Mouse (Mus musculus) ZHBTc4 (cell line): ENCODE measurements at regions not wholly inside any gene's neighbourhood (a gene's known extent, or its start where the extent isn't known, plus 50 kb on each side); places are given as distances from the start of the nearest gene placed in this dataset.

Source experiments
- DNase-seq: peaks from one replicate; pipeline ENCODE4 v3.0.0-alpha.2; 2011; ENCODE audit warnings: low read depth, low spot score

DNA sequence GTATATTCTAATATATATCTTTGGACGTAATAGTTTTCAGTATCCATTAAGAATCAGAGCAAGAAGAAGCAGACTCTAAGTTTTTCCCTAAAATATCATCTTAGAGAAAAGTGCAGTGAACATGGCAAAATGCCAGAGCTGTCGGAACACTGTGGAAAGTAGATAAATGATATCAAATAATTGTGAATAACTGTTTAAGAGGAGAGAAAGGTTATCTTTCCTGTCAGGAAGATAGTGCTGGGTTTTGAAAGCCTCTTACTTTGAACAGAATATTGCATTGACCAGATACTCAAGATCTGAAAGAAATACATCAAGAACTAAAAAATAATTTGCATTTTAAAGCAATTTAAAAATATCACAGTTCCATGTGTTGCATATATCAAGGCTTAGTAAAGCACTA is 1549.2 kb downstream of the Pcdh18 start:
- DNase-seq = no peak

DNA sequence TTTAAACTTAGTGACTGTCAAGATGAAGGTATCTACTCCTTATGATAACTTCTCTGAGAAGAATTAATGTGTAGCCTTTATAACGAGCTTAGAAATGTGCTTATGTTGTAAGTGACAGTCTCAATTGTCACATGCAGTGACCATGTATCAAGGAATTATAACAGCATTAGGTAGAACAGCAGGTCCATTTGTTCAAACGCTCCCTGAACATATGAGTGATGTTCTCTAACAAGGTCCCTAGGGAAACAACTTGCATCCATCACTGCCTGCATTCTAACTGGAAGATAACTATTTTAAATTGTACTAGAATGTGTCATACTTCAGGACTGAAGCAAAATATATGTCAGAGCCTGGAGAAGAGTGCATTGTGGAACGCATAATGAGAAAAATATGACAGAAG is 1562.8 kb downstream of the Pcdh18 start:
- no peak for DNase-seq

DNA sequence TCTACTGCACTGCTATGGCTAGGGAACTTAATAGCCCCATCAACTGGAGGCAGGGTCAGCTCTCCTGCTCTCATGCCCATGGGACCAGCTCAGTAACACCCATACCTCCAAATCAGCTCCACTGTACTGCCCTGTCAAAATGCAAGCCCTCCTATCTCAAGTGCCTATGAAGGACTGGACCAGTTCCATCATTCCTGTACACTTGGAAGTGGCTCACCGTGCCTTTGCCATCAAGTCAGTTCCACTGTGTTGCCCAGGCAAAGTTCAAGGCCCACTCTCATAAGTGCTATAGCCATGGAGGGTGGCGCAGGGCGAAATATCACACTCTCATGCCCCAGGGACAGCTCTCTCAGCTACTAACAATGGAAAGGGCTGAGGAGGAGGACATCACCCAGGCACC is 1612.2 kb downstream of the Pcdh18 start:
- no peak for DNase-seq

DNA sequence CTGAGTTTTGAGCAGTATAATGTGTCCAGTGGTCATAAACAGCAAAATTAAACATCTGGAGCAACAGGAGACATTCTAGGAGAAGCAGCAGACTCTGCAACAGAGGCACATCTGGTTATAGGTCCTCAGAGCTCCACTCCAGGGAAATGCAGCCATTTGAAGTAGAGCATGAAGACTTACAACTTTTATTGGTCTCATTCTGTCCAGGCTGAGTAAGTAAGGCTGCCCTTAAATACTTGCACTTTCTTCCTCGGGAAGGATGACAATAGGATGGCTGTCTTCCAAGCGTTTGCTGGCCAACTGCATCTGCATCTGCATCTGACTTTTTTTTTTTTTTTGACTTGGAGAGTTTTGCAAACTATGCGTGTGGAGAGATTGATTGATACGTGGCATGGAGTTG is 1622.2 kb downstream of the Pcdh18 start:
- DNase-seq = no peak

DNA sequence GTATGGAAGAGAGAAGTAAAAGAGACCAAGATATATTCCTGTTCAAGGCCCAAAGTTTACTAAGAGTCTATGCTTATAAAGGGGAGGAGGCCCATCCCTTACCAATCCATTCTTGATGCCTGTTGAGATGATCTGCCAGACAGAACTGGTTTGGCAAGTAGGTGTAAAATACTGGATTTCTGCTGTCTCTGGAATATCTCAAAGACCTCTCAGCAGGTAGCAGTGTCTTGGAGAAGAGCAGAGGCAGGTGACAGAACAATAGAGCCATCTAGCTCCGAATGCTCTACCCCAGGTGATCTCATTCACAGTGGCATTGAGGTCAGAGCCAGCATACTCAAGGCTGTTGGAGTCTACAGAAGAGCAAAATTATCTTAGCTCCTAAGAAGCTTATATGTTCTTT is 1632.9 kb downstream of the Pcdh18 start:
- DNase-seq = peak; percentile 35

DNA sequence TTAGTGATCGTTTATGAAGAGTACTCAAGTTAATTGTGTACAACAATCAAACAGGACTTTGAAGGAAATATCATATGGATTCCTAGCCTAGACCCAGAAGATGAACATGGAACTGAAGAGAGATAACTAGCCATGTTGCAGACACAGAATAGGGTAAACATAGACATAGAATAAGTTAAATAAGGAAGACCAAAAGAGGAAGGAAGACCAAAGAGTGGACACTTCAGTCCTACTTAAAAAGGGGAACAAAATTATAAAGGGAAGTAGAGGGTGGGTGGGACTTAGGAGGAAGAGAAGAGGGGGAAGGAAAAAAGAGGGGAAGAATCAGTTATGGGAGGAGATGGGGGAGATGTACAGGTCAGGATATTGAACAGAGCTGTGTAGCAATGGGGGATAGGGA is 1652.8 kb upstream of the Pabpc4l start:
- DNase-seq = no peak

DNA sequence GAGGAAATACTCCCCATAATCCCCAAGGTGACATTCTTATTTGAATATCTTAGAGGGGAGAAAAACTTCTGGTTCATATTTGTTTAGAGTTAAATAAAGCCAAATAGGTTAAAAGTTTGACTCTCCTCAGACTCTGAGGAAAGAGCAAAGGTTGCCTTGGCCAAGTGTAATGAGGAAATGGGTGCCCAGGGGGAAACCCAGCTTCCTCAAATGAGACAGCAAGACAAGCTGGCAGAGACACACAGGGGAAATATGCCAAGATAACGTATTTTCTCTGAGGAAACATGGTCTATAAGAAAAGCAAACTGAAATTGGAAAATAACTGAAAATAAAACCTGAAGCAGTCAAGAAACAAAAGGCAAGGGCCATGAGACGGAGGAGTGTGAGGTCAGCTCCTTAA is 1632.6 kb upstream of the Pabpc4l start:
- DNase-seq = no peak

DNA sequence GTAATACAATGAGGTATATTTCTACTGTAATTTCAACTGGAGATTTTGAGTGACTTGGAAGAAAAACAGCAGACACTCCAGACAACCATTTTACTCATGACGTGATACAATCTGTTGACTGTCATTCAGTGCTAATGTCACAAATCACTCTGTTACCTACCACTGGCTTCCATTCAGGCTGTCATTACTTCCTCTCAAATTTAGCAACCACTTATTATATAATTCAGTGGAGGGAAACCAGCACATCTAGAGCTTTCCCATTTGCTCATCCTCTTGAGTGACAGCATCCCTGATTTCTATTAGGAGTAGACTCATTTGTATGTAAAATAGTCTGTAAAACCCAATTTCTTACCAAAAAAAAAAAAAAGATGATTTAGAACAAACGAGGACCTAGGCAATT is 1627.3 kb upstream of the Pabpc4l start:
- no peak for DNase-seq

DNA sequence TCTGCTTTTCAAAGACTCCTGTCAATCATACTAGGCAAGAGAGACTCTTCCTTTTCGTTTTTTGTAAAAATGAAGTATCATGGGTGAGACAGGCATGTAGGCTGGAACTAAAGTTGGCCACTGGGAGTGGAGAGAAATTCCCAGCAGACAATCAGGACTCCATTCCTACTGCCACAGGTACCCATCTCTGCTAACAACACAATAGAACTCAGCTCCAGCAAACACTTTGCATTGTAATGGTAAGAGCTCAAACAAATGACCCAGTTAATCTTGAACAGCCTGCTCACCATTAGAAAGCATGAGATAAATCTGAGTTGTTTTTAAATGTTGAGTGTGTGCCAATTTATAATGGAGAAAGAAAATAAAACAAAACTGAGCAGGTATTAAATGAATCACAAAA is 1620.6 kb upstream of the Pabpc4l start:
- peak; percentile 64 for DNase-seq
